Mouse (Mus musculus) bone marrow, adult 2 months (tissue): ENCODE measurements around the gene Tmub2.

ENCODE experiments used
- CTCF ChIP-seq: fragments of 200-500 bp; IDR thresholded peaks from 2 replicates; pipeline ENCODE4 v1.5.1; 2011; ENCODE audit warnings: low read length, control low read depth; ENCODE audit not compliant: control insufficient read depth, insufficient read depth
- POLR2A ChIP-seq: fragments of 200-500 bp; IDR thresholded peaks from 2 replicates; pipeline ENCODE4 v1.6.1; 2011; ENCODE audit warnings: low read depth, mild to moderate bottlenecking, control low read depth, low read length, borderline replicate concordance; ENCODE audit not compliant: control insufficient read depth

- TF ChIP-seq CTCF (no peak), POLR2A (no peak)
Observed at GRCm38 (mm10) chr11:102321931-102322330, 37.2 kb downstream of the Tmub2 start.
